Mouse (Mus musculus) lung, postnatal 0 days (tissue): ENCODE measurements at regions not wholly inside any gene's neighbourhood (a gene's known extent, or its start where the extent isn't known, plus 50 kb on each side); places are given as distances from the start of the nearest gene placed in this dataset.
A peak's percentile ranks its signal among the peaks of the same experiment; 100 is the strongest.

Experiments
- ATAC-seq: fragments of 200-750 bp; cut with Nextera tagmentation; 2 replicates; pipeline ENCODE4 v1.8.0; 2017; ENCODE audit warnings: moderate library complexity
- DNase-seq: peaks from one replicate; pipeline ENCODE4 v3.0.0-alpha.2; 2016; ENCODE audit warnings: low spot score
- H3K27ac ChIP-seq: fragments of 300-500 bp; sonication (generic); 2 replicates; pipeline ENCODE4 v1.5.1; 2014; ENCODE audit warnings: antibody characterized with exemption, mild to moderate bottlenecking, low read length, mixed read lengths
- H3K27me3 ChIP-seq: fragments of 300-500 bp; sonication (generic); replicated peaks from 2 replicates; pipeline ENCODE4 v1.6.1; 2014; ENCODE audit warnings: low read length, mixed read lengths; ENCODE audit not compliant: insufficient read depth
- H3K36me3 ChIP-seq: fragments of 300-500 bp; sonication (generic); 2 replicates; pipeline ENCODE4 v1.6.1; 2014; ENCODE audit warnings: low read length, mixed read lengths; ENCODE audit not compliant: insufficient read depth
- H3K4me1 ChIP-seq: fragments of 300-500 bp; sonication (generic); 2 replicates; pipeline ENCODE4 v1.6.1; 2014; ENCODE audit warnings: antibody characterized with exemption, low read depth, low read length, mixed read lengths; ENCODE audit not compliant: insufficient read depth
- H3K4me2 ChIP-seq: fragments of 300-500 bp; sonication (generic); replicated peaks from 2 replicates; pipeline ENCODE4 v1.6.1; 2014; ENCODE audit warnings: low read depth, mild to moderate bottlenecking, low read length, moderate library complexity, mixed read lengths
- H3K4me3 ChIP-seq: fragments of 300-500 bp; sonication (generic); 2 replicates; pipeline ENCODE4 v1.5.1; 2014; ENCODE audit warnings: low read depth, low read length
- H3K9ac ChIP-seq: fragments of 300-500 bp; sonication (generic); replicated peaks from 2 replicates; pipeline ENCODE4 v1.6.1; 2014; ENCODE audit warnings: low read depth, mild to moderate bottlenecking
- H3K9me3 ChIP-seq: fragments of 300-500 bp; sonication (generic); 2 replicates; pipeline ENCODE4 v1.6.1; 2016; ENCODE audit warnings: low read length, mixed read lengths
- CTCF ChIP-seq: IDR thresholded peaks from 2 replicates; pipeline ENCODE4 v1.5.1; 2016; ENCODE audit warnings: antibody characterized with exemption, mild to moderate bottlenecking
- EP300 ChIP-seq: IDR thresholded peaks from 2 replicates; pipeline ENCODE4 v1.6.1; 2016; ENCODE audit warnings: antibody characterized with exemption, mild to moderate bottlenecking, control low read depth
- WGBS: fragments of 180-500 bp; shearing (Covaris S2); extraction: QIAGEN DNeasy Blood & Tissue Kit; methylation state at CpG from one replicate; pipeline ENCODE4 v1.1.7; 2014; 5-methylcytosine and 5-hydroxymethylcytosine counted together

DNA sequence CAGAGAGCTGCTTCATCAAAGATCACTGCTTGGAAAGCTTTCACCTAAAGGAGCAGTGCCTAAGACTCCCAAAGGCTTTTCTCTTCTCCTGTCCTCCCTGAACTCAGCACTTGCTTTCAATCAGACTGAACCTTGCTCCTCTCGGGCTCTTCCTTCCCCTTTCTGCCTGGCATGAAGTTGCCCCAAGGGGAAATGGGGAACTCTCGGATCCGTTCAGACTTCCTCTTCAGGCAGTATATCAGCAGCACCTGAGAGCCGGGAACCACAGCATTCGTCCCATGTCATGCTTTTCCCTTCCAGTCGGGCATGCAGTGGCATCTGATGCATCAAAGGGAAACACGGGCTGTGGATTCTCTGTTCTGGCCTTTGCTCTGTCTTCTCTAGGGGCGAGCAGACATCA is 347.3 kb downstream of the Bmper start:
- no peak for DNase-seq
- H3K4me3 ChIP-seq: no peak overlapping the region
- WGBS: 49% methylated on average over 8 of the region's 8 CpGs
- no peaks in the 10 kb centered on the region for H3K36me3 ChIP-seq
- ATAC-seq: no peak
- no peak overlapping the region for H3K27ac ChIP-seq
- no peak overlapping the region for H3K9ac ChIP-seq
- no peak overlapping the region for H3K4me2 ChIP-seq
- no peaks in the 10 kb centered on the region for H3K9me3 ChIP-seq
- H3K27me3 ChIP-seq: no peaks in the 10 kb centered on the region
- TF ChIP-seq EP300: no peak
- no peak for TF ChIP-seq CTCF
- no peaks in the 10 kb centered on the region for H3K4me1 ChIP-seq

- no peak overlapping the region for H3K27ac ChIP-seq
- WGBS: 63% methylated on average over 2 of the region's 2 CpGs
- no peaks in the 10 kb centered on the region for H3K36me3 ChIP-seq
- no peak overlapping the region for H3K4me2 ChIP-seq
- TF ChIP-seq CTCF: no peak
- no peak for TF ChIP-seq EP300
- no peaks in the 10 kb centered on the region for H3K27me3 ChIP-seq
- no peak overlapping the region for H3K4me3 ChIP-seq
- H3K4me1 ChIP-seq: peaks cover 2% of the 10 kb centered on the region; the same call in 1 of the 2 replicates
- H3K9me3 ChIP-seq: no peaks in the 10 kb centered on the region
- DNase-seq (no peak), ATAC-seq (no peak)
- H3K9ac ChIP-seq: no peak overlapping the region
Observed at GRCm38 (mm10) chr9:23576314-23576713, 353.4 kb downstream of the Bmper start.

DNA sequence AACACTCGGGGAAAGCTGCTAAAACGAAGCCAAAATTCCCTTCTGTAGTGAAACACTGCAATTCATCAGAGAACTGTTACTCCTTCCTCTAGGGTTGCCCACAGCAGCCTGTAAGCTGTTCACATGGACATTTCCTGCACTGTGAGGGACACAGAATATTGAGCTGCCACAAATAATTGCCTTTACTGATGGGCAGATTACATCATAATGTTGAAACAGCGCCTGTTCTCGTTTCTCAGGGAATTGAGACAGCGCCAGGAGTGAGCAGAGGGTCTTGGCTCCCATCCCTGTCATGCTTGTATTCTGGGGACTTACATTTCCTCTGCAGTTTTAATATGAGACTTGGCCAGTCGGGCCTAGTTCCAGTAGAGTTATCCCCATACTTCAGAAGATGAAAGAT is 357.3 kb downstream of the Bmper start:
- Histone ChIP-seq H3K9ac (no peak overlapping the region), H3K36me3 (no peaks in the 10 kb centered on the region; the same call in 1 of the 2 replicates), H3K9me3 (no peaks in the 10 kb centered on the region), H3K4me1 (peaks cover 2% of the 10 kb centered on the region; the same call in 1 of the 2 replicates), H3K27me3 (no peaks in the 10 kb centered on the region), H3K4me3 (no peak overlapping the region), H3K27ac (no peak overlapping the region), H3K4me2 (no peak overlapping the region)
- 39% methylated on average over 6 of the region's 6 CpGs for WGBS
- TF ChIP-seq EP300: no peak
- no peak for TF ChIP-seq CTCF
- DNase-seq (no peak), ATAC-seq (no peak)

DNA sequence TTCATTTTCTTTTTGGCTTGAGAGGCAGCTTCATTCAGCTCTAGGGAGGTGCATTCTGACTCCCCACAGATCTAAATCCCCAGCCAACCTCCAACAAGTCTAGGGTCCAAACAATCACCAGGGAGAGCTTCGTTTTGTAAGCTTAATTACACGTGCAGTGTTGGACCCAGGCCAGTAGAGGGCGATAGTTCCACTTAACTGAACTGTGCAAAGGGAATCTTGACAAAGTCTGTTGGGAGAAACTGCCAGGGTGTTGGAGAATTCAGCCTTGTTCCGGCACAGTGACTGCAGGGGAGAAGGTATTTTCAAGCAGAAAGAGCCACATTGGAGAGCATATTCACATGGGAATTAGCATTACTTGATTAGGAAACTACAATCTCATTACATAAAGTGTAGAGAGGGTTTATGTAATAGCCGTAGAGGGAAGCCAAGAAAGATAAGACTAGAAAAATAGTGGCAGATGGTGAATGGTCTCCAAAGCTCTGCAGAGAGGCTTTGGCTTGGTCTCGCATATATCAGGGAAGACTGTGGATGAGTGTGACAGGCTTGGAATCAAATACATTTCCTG is 358.2 kb downstream of the Bmper start:
- TF ChIP-seq EP300 (no peak), CTCF (peak; percentile 90)
- Histone ChIP-seq H3K36me3 (no peaks in the 10 kb centered on the region; the same call in 1 of the 2 replicates), H3K4me3 (no peak overlapping the region), H3K27ac (no peak overlapping the region), H3K4me2 (no peak overlapping the region), H3K27me3 (no peaks in the 10 kb centered on the region), H3K9me3 (no peaks in the 10 kb centered on the region), H3K9ac (no peak overlapping the region), H3K4me1 (peaks cover 2% of the 10 kb centered on the region; the same call in 1 of the 2 replicates)
- ATAC-seq: peak; percentile 41; the same call in 1 of the 2 replicates
- 7% methylated on average over 6 of the region's 6 CpGs for WGBS
- DNase-seq: peak; percentile 83

DNA sequence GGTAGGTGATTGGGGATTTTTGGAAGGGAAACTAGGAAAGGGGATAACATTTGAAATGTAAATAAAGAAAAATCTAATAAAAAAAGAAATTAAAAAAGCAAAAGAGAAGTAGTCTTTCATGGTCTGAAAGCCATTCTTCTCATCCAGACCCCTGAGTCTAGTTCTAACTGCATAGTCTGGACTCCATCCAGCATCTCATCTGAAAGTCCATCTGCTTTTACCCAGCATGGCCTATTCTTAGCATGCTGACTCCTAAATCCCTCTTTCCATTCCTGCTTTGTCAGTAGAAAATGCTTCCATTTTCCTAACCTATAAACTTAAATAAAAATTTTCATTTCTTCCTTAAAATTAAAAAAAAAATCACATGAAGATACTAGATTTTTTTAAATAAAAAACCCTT is 361.7 kb downstream of the Bmper start:
- H3K27ac ChIP-seq: no peak overlapping the region
- H3K4me2 ChIP-seq: no peak overlapping the region
- TF ChIP-seq EP300: no peak
- no peaks in the 10 kb centered on the region for H3K9me3 ChIP-seq
- ATAC-seq (no peak), DNase-seq (no peak)
- H3K4me1 ChIP-seq: peaks cover 2% of the 10 kb centered on the region; the same call in 1 of the 2 replicates
- H3K9ac ChIP-seq: no peak overlapping the region
- H3K4me3 ChIP-seq: no peak overlapping the region
- H3K27me3 ChIP-seq: no peaks in the 10 kb centered on the region
- no peaks in the 10 kb centered on the region; the same call in 1 of the 2 replicates for H3K36me3 ChIP-seq

DNA sequence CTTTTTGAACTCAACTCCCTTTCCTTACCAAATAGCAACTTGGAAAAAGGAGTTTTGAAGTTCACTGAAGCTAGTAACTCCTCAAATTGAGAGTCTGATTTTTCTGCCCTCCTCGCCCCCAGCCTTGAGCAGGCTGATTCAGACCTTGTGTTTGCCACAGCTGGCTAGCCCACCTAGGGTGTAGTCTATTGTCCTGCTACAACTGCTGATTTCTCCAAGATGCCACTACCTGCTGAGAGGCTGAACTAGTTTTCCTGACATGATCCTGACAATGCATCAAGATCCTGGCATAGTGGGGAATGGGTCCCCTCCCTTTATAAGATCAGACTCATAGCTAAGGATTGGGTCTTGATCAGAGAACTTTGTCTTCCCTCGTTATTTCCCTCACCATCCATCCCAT is 366.1 kb downstream of the Bmper start:
- Histone ChIP-seq H3K27me3 (no peaks in the 10 kb centered on the region), H3K4me1 (no peaks in the 10 kb centered on the region), H3K4me3 (no peak overlapping the region), H3K27ac (no peak overlapping the region), H3K9me3 (no peaks in the 10 kb centered on the region), H3K9ac (no peak overlapping the region), H3K36me3 (no peaks in the 10 kb centered on the region), H3K4me2 (no peak overlapping the region)
- ATAC-seq (no peak), DNase-seq (no peak)
- WGBS: 68% methylated on average over 2 of the region's 2 CpGs
- TF ChIP-seq CTCF: no peak
- no peak for TF ChIP-seq EP300

- H3K4me2 ChIP-seq: no peak overlapping the region
Observed at GRCm38 (mm10) chr9:23591906-23592305, 369.0 kb downstream of the Bmper start.

More at GRCm38 (mm10) chr9:23591906-23592305, 369.0 kb downstream of the Bmper start:
- TF ChIP-seq EP300 (no peak), CTCF (no peak)
- H3K27me3 ChIP-seq: no peaks in the 10 kb centered on the region
- no peaks in the 10 kb centered on the region for H3K9me3 ChIP-seq
- DNase-seq (peak; percentile 51), ATAC-seq (no peak)
- no peak overlapping the region for H3K27ac ChIP-seq
- no peaks in the 10 kb centered on the region for H3K4me1 ChIP-seq
- H3K4me3 ChIP-seq: no peak overlapping the region
- no peaks in the 10 kb centered on the region for H3K36me3 ChIP-seq
- H3K9ac ChIP-seq: no peak overlapping the region
